Mouse (Mus musculus): ENCODE measurements around the gene Pzp.

- TF ChIP-seq CTCF (IDR thresholded peaks at IDR 0.05; ENCODE audit: borderline replicate concordance, extremely low read depth, insufficient read depth, insufficient read length) = no peak
- no peak for TF ChIP-seq POLR2A (IDR thresholded peaks at IDR 0.05; ENCODE audit: borderline replicate concordance, extremely low read depth, insufficient read depth, insufficient read length, poor library complexity, severe bottlenecking)
Measured at GRCm38 (mm10) chr6:128505676-128506236, 20.8 kb downstream of the Pzp start.
